Mouse (Mus musculus): ENCODE data around the gene Nufip1. TPM values are rescaled to one million over a fixed set of nuclear protein-coding genes. Genes with fewer than 3 reads are reported as not detected.
A peak's percentile ranks its signal among the peaks of the same experiment; 100 is the strongest.

The Nufip1 gene
- total RNA-seq (2021) = 1 to 10 TPM; 8.3 to 9.7 TPM

- peak; percentile 91 to 93 for DNase-seq (ENCODE audit: extremely low spot score in 1 of 2, low spot score in 2 of 2)
- intact Hi-C loops (cut with DNase I) = loop anchor here (10.0 kb wide), 1 partner anchor 904 kb away; no protein-coding TSS in a partner anchor
These were observed at the start of gene Nufip1, which contains the start of gene Gpalpp1 for GRCm38 (mm10) chr14:76110396-76111221. Gene Nufip1, plus strand, starts transcription at chr14:76110891. Gene Gpalpp1, minus strand, starts transcription at chr14:76110760.

- intact Hi-C loops (cut with DNase I) = no loop called here
These were observed 43.5 kb upstream of the Nufip1 start for GRCm38 (mm10) chr14:76067237-76067636.

GRCm38 (mm10) chr14:76068296-76068695 is 42.4 kb upstream of the Nufip1 start:
- intact Hi-C loops (cut with DNase I) = no loop called here
- no peak for DNase-seq (ENCODE audit: extremely low spot score in 1 of 2, low spot score in 2 of 2)

More at GRCm38 (mm10) chr14:76067237-76067636, 43.5 kb upstream of the Nufip1 start:
- DNase-seq (ENCODE audit: extremely low spot score in 1 of 2, low spot score in 2 of 2) = no peak

- intact Hi-C loops (cut with DNase I) = no loop called here
- DNase-seq (ENCODE audit: extremely low spot score in 1 of 2, low spot score in 2 of 2) = no peak
These were observed 41.4 kb upstream of the Nufip1 start for GRCm38 (mm10) chr14:76069296-76069695.

- DNase-seq (ENCODE audit: extremely low spot score in 1 of 2, low spot score in 2 of 2) = no peak
These were observed 38.1 kb upstream of the Nufip1 start for GRCm38 (mm10) chr14:76072626-76073025.

GRCm38 (mm10) chr14:76074206-76074605 is 36.5 kb upstream of the Nufip1 start:
- DNase-seq (ENCODE audit: extremely low spot score in 1 of 2, low spot score in 2 of 2) = no peak
- intact Hi-C loops (cut with DNase I) = no loop called here

More at GRCm38 (mm10) chr14:76072626-76073025, 38.1 kb upstream of the Nufip1 start:
- intact Hi-C loops (cut with DNase I) = no loop called here

- DNase-seq (ENCODE audit: extremely low spot score in 1 of 2, low spot score in 2 of 2) = no peak
These were observed 35.0 kb upstream of the Nufip1 start for GRCm38 (mm10) chr14:76075721-76076120.

GRCm38 (mm10) chr14:76076602-76077001 is 34.1 kb upstream of the Nufip1 start:
- intact Hi-C loops (cut with DNase I) = loop anchor here (1.0 to 2.0 kb wide), 2 partner anchors 114 to 200 kb away; no protein-coding TSS in a partner anchor
- DNase-seq (ENCODE audit: extremely low spot score in 1 of 2, low spot score in 2 of 2) = peak in 1 of 2 experiments; percentile 68

More at GRCm38 (mm10) chr14:76075721-76076120, 35.0 kb upstream of the Nufip1 start:
- intact Hi-C loops (cut with DNase I) = loop anchor here (2.0 kb wide), 1 partner anchor 113 kb away; no protein-coding TSS in a partner anchor

- intact Hi-C loops (cut with DNase I) = loop anchor here (1.0 to 2.0 kb wide), 2 partner anchors 114 to 201 kb away; no protein-coding TSS in a partner anchor
- DNase-seq (ENCODE audit: extremely low spot score in 1 of 2, low spot score in 2 of 2) = peak; percentile 46 to 72
These were observed 33.6 kb upstream of the Nufip1 start for GRCm38 (mm10) chr14:76077088-76077491.

GRCm38 (mm10) chr14:76081451-76081850 is 29.2 kb upstream of the Nufip1 start:
- DNase-seq (ENCODE audit: extremely low spot score in 1 of 2, low spot score in 2 of 2) = no peak
- intact Hi-C loops (cut with DNase I) = no loop called here

- DNase-seq (ENCODE audit: extremely low spot score in 1 of 2, low spot score in 2 of 2) = no peak
- intact Hi-C loops (cut with DNase I) = no loop called here
These were observed 28.5 kb upstream of the Nufip1 start for GRCm38 (mm10) chr14:76082086-76082636.

GRCm38 (mm10) chr14:76084188-76084587 is 26.5 kb upstream of the Nufip1 start:
- intact Hi-C loops (cut with DNase I) = no loop called here
- DNase-seq (ENCODE audit: extremely low spot score in 1 of 2, low spot score in 2 of 2) = no peak

GRCm38 (mm10) chr14:76097244-76097643 is 13.4 kb upstream of the Nufip1 start:
- intact Hi-C loops (cut with DNase I) = no loop called here
- no peak for DNase-seq (ENCODE audit: extremely low spot score in 1 of 2, low spot score in 2 of 2)

GRCm38 (mm10) chr14:76097815-76098214 is 12.9 kb upstream of the Nufip1 start:
- intact Hi-C loops (cut with DNase I) = no loop called here
- DNase-seq (ENCODE audit: extremely low spot score in 1 of 2, low spot score in 2 of 2) = no peak

GRCm38 (mm10) chr14:76099543-76099942 is 11.1 kb upstream of the Nufip1 start:
- intact Hi-C loops (cut with DNase I) = no loop called here

GRCm38 (mm10) chr14:76115744-76116143 is 5.1 kb downstream of the Nufip1 start:
- DNase-seq (ENCODE audit: extremely low spot score in 1 of 2, low spot score in 2 of 2) = no peak
- intact Hi-C loops (cut with DNase I) = loop anchor here (10.0 kb wide), 1 partner anchor 899 kb away; no protein-coding TSS in a partner anchor

More at GRCm38 (mm10) chr14:76099543-76099942, 11.1 kb upstream of the Nufip1 start:
- no peak for DNase-seq (ENCODE audit: extremely low spot score in 1 of 2, low spot score in 2 of 2)

- intact Hi-C loops (cut with DNase I) = loop anchor here (10.0 kb wide), 1 partner anchor 896 kb away; no protein-coding TSS in a partner anchor
- DNase-seq (ENCODE audit: extremely low spot score in 1 of 2, low spot score in 2 of 2) = no peak
These were observed 8.3 kb downstream of the Nufip1 start for GRCm38 (mm10) chr14:76118963-76119362.

- peak in 1 of 2 experiments; percentile 27 for DNase-seq (ENCODE audit: extremely low spot score in 1 of 2, low spot score in 2 of 2)
These were observed 9.8 kb downstream of the Nufip1 start for GRCm38 (mm10) chr14:76120472-76120871.

GRCm38 (mm10) chr14:76121901-76122662 is 11.4 kb downstream of the Nufip1 start:
- DNase-seq (ENCODE audit: extremely low spot score in 1 of 2, low spot score in 2 of 2) = peak; percentile 31 to 44
- intact Hi-C loops (cut with DNase I) = loop anchor here (10.0 kb wide), 1 partner anchor 353 kb away; no protein-coding TSS in a partner anchor

More at GRCm38 (mm10) chr14:76120472-76120871, 9.8 kb downstream of the Nufip1 start:
- intact Hi-C loops (cut with DNase I) = loop anchor here (10.0 kb wide), 1 partner anchor 354 kb away; no protein-coding TSS in a partner anchor

Measured in left cerebral cortex, postnatal 10 days (tissue).